Mouse (Mus musculus): ENCODE data around the gene Prkcsh. TPM values are rescaled to one million over a fixed set of nuclear protein-coding genes. Genes with fewer than 3 reads are reported as not detected.

The Prkcsh gene
- total RNA-seq, 2 experiments from 2014 or later = 66.4 to 67.5 TPM

DNA sequence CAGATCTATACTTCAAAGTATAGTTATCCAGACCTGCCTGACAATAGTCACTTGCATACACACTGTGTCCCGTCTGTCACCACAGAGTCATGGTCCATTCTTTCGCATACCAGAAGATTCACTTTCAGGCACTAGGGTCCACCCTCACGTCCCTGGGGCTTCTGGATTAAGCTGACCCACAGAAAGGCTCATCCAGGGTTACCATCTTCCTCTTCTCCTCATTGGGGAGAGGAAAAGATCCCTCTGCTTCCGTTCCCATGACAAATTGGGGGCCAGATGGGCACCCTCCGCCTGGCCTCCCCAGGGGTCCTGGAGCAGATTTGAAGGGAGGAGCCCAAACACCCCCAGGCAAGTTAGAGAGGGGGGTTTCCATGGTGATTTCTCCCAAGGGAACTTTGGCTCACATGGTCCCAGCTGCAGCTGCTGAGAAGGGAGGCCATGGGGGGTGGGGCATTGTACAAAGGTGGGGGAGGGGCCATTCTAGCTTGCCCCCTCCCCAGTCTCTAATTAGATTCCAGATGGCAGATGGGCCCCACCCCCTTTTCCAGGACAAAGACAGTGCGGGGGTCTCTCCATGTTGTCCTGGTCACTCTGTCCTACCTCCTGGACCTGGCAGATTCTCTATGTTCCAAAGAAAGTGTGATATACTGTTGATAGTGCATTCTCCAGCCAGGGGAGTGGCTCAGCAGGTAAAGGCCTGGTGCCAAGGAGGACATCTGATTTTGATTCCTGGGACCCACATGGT is 32.9 kb downstream of the Prkcsh start:
- DNase-seq = no peak
- intact Hi-C loops (cut with DNase I) = no loop called here

GRCm38 (mm10) chr9:22037826-22038225 is 35.2 kb downstream of the Prkcsh start:
- intact Hi-C loops (cut with DNase I) = no loop called here

DNA sequence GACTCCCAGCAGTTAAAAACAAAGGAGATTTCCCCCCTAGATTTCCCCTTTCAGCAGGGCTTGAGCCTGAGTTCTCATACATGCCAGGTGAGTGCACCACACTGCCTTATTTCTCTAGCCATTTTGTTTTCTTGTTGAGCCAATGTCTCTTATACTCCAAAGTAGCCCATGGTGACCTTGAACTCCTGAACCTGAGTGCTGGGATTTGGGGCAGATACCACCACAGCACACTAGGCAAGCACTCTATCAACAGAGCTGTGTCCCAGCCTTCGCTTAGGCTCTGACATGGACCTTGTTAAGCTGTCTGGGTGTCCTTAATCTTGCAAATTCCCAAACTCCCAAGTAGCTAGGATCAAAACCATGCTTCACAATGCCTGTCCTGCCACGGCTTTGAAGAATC is 39.2 kb downstream of the Prkcsh start:
- no peak for DNase-seq
- intact Hi-C loops (cut with DNase I) = no loop called here

More at GRCm38 (mm10) chr9:22037826-22038225, 35.2 kb downstream of the Prkcsh start:
- no peak for DNase-seq

- intact Hi-C loops (cut with DNase I) = no loop called here
- DNase-seq = no peak
Measured at GRCm38 (mm10) chr9:22047329-22047728, 44.7 kb downstream of the Prkcsh start.

DNA sequence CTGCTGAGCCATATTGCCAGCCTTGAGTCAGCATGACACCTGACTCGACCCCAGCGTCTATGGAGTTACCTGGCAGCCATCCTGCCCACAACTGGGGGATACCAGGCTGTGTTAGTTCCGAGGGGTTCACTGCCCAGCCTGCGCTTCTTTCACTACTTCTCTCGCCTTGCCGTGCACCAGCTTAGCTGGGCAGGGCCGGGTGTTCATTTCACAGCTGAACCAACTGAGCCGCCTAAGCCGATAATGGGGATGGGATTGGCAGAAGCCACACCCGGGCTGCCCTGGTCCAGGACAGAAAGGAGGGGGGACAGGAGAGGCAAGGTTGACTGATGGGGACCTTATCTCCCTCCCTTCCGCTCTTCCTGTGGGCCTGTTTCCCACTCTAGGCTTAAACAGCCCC is 46.7 kb downstream of the Prkcsh start:
- intact Hi-C loops (cut with DNase I) = no loop called here
- no peak for DNase-seq

DNA sequence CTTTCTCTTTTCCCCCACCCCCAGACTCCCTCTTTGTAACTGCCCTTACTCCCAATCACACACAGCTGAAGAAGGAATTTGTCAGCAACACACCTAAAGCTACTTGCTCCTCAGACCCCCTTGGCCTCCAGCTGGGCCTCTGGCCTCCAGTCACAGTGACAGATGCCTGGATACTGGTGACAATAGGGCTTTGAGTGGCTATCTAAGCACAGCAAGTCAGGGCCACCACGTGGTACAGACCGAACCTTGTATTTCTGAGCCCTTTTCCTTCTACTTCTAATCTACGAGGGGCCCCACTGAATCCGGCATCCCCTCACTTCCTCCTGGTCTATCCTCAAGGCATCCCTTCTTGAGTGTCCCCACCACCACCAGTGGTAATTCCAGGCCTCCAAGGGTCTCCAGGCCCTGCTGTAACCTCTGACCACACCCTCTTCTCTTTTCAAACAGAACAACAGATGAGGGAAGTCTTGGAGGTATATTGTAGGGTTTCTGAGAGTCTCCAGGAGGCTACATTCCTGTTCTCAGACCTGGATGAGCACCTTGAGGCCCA is 47.2 kb downstream of the Prkcsh start:
- intact Hi-C loops (cut with DNase I) = no loop called here
- no peak for DNase-seq

DNA sequence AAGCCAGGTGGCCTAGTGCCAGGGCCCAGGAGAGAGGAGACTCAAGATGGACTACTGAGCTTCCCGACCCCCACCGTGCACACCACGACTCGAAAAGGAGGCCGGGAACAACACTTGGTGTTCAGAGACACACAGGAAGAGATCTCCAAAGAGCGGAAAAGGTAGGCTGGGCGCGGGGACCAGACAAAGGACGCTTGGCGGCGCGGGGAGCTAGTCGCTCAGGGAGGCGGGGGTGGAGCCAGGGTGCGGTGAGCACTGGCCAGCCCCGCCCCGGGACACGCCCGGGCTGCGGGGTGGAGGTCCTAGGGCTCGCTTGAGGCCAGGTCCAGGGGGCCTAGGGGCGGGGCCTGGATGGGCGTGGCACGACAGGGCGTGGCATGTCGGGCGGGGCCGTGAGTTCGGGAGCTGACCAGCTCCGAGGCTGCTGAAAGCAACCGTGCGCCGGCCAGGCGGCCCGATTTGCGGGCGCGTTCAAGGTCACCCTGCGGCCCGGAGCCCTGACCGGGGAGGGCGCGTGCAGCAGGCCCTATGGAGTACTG is 47.8 kb downstream of the Prkcsh start:
- DNase-seq = peak; percentile 23 to 29
- intact Hi-C loops (cut with DNase I) = no loop called here

GRCm38 (mm10) chr9:22051161-22051957 is 48.8 kb downstream of the Prkcsh start:
- DNase-seq = no peak
- intact Hi-C loops (cut with DNase I) = no loop called here

DNA sequence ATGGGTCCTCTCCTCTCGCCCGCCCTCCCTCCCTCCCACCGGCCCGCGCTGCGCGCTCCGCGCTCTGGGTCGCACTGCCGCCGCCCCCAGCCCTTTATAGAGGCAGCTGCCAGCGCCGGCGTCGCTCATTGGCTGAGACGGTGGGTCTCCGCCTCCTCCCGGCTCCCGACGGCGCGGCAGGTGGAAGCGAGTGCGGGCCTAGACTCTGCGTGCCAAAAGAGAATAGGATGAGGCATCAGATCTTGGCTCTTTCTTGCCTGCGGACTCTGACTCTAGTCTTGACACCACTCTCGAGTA is 49.3 kb downstream of the Prkcsh start, which contains the start of gene Elavl3:
TSS of gene Elavl3 (minus strand) at position 66 of the 297 bp plus-strand sequence.
- DNase-seq = no peak
- intact Hi-C loops (cut with DNase I) = no loop called here

GRCm38 (mm10) chr9:22053657-22054056 is 51.1 kb downstream of the Prkcsh start:
- DNase-seq = no peak
- intact Hi-C loops (cut with DNase I) = no loop called here

DNA sequence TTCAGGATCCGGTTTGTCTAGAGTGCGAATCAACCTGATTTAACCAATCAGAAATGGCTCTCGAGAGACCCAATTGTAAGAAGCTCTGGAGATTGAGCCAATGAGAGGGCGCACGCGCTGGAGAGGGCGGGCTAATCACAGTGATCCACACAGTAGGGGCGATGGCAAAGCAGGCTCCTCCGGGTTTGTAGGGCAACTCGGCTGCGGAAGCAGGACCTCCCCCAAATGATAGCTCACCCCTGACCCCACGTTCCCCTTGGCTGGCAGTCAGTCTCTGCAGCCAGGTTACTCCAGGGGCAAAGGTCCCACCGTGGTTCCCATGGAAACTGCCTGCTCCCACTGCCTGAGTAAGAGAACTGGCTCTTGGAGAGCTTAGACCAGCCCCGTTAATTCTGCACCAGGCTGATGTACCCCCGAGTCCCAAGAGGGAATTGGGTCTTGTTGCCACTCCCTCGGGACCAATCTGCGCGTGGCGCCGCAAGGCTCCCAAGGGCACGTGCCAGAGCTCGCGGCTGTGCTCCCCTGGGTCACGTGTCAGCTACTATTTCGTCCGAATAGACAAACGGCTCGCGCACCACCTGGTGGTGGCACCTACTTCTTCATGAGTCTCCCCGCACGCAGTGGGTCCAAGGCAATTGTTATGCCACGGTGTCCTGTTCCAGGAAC is 51.9 kb downstream of the Prkcsh start:
- DNase-seq = peak; percentile 35 to 36
- intact Hi-C loops (cut with DNase I) = loop anchor here (5.0 kb wide), 1 partner anchor 77 kb away; no protein-coding TSS in a partner anchor

DNA sequence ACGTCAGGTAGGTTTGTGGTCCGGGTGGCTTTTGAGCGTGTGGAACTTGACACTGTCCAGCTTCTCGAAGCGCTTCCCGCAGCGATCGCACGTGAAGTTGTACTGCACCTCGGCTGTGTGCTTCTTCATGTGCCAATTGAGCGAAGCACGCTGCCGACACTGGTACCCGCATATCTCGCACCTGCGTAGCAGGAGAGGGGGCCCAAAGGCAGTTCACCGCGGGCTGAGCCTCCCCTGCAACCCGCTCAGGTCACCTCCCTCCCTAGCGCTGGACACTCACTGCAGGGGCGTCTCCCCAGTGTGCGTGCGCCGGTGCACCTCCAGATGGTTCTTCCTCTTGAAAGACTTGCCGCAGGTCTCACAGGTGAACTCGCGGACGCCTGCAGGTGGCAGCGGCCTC is 53.1 kb downstream of the Prkcsh start:
- intact Hi-C loops (cut with DNase I) = loop anchor here (5.0 kb wide), 1 partner anchor 78 kb away; no protein-coding TSS in a partner anchor
- no peak for DNase-seq

GRCm38 (mm10) chr9:22056303-22056910 is 53.8 kb downstream of the Prkcsh start:
- intact Hi-C loops (cut with DNase I) = loop anchor here (5.0 kb wide), 1 partner anchor 79 kb away; no protein-coding TSS in a partner anchor

DNA sequence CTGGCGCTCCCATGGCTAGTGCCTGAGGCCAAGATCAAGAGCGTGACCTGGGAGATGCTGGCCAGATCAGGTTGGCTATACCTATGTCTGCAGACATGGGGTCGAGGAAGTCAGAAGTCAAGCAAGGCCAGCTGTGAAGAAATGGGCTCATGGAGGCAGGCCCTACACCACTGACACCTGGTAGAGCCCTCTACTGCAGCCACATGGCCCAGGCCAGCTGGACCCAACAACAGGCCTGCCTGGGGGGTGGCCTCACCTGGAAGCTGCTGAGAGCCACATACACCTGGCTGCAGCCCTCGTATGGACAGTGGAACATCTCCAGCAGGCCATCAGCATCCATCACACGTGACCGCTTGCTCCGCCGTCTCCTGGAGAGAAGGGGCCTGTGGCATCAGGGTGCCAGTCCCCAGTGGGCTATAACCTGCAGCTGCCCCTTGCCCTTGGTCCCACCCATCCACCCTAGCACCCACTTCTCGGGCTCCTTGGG is 54.5 kb downstream of the Prkcsh start:
- intact Hi-C loops (cut with DNase I) = loop anchor here (5.0 kb wide), 1 partner anchor 80 kb away; no protein-coding TSS in a partner anchor
- DNase-seq = no peak

More at GRCm38 (mm10) chr9:22056303-22056910, 53.8 kb downstream of the Prkcsh start:
- DNase-seq = no peak

DNA sequence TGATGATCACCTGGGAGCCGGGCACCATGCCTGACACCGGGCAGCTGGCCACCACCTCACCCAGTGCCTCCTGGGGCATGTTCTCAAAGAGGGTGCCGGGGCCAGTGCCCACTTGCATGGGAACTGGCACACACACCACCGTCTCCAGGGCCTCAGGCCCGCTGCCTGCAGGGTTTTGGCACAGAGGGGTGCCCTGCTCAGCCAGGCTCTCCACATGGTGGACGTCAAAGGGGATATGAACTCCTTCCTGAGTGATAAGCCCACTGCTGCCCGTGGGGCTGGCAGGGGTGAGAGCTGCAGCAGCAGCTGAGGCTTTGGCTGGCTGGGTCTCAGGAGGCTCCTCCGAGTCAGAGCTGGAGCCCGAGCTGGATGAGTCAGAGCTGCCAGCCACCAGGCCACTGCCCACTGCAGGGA is 55.4 kb downstream of the Prkcsh start:
- intact Hi-C loops (cut with DNase I) = loop anchor here (5.0 kb wide), 1 partner anchor 81 kb away; no protein-coding TSS in a partner anchor
- peak; percentile 41 to 60 for DNase-seq

DNA sequence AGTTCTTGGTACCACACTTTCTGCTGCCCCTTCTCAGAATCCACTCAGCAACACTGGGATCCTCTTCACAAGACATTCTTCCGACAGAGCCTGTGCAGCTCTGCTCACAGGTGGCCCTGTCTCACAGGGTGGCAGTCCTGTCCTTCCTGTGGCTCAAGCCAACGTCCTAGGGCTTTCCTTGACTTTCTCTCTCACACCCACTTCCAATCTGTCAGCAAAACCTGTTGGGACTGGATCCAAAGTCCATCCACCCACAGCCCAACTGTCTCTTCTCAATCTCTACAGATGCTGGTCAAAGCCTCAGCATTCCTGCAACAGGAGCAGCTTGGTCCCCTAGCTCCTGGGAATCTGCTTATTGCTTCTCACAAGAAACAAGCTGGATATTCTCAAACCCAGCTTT is 58.7 kb downstream of the Prkcsh start:
- no peak for DNase-seq
- intact Hi-C loops (cut with DNase I) = no loop called here

Data from heart, postnatal 36 days (tissue).